8 mouse cellular contexts compared by ENCODE assay signal in the genomic region with DNA sequence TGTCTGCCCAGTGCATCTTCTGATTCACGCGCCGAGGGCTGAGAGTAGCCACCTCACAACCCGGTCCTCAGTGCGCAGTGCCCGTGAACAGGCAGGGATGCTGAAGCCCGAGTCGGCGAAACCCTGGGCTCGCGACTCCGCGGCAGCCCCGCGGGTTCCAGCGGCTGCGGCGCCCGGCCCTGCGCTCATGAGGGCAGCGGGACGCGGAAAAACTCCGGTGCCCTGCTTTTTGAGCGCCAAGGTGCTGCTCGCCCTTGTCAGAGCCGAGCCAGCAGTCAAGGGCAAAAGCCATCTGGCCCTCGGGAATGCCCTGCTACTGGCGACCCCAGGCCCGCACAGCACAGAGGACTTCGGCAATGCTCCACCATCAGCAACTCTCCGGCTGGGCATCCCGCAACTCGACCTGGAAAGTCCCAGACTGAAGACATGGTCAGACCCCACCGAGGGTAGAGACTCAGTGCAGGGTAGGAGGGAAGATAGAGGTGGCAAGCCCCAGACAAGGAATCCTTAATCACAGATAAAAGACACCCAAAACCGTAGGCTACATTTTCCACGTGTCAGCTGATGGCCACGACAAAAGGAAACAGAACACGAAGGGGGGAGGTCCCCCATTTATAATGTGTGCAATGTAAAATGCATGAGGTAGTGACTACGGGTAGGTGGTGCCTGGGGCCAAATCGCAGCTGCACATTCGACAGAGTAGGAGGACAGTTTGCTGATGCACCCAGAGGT.
DNase-seq lines count a peak whose midpoint lies in the region; ATAC-seq lines count a peak whose summit lies in the region.

No protein-coding gene starts in this region.

- H3K9ac ChIP-seq in forebrain, embryonic 14.5 days (ENCODE audit: low read length) = peak overlapping the region; percentile 68

- H3K4me3 ChIP-seq in forebrain, embryonic 14.5 days (ENCODE audit: low read depth, low read length) = peak overlapping the region; percentile 41

- under 1% methylated on average over 42 of the region's 42 CpGs for WGBS in forebrain, embryonic 14.5 days

- no peak overlapping the region for H3K27ac ChIP-seq in forebrain, embryonic 14.5 days (ENCODE audit: low read depth, low read length)

- DNase-seq in adrenal gland, adult (ENCODE audit: inconsistent age in 2 of 2, low spot score in 1 of 2) = peak; percentile 37 to 73
- DNase-seq in adrenal gland, postnatal 4 days (ENCODE audit: low spot score in 2 of 2) = no peak
- DNase-seq in adrenal gland, postnatal 14 days = peak; percentile 54
- peak; percentile 56 for DNase-seq in forebrain, embryonic 14.5 days (ENCODE audit: low spot score)
- peak; percentile 41 for DNase-seq in heart, postnatal 4 days
- peak; percentile 59 to 62 for DNase-seq in layer of hippocampus, postnatal 10 days (ENCODE audit: low spot score in 2 of 2)
- DNase-seq in lung, postnatal 14 days = peak; percentile 29
- peak; percentile 20 for DNase-seq in splenic B cell, adult 2 months (ENCODE audit: low read depth, low spot score)

- peaks cover 7% of the 10 kb centered on the region; the same call in 1 of the 2 replicates for H3K4me1 ChIP-seq in forebrain, embryonic 14.5 days (ENCODE audit: control insufficient read depth, insufficient read depth, low read length)

- H3K36me3 ChIP-seq in forebrain, embryonic 14.5 days (ENCODE audit: control insufficient read depth, insufficient read depth, low read length) = no peaks in the 10 kb centered on the region
- H3K36me3 ChIP-seq in splenic B cell, adult 2 months (ENCODE audit: control insufficient read depth, insufficient read depth, low read length, poor library complexity, severe bottlenecking) = no peaks in the 10 kb centered on the region

- peak; percentile 82 for ATAC-seq in forebrain, embryonic 14.5 days

- no peaks in the 10 kb centered on the region for H3K9me3 ChIP-seq in forebrain, embryonic 14.5 days (replicated peaks; ENCODE audit: control insufficient read depth, low read length)

- H3K4me2 ChIP-seq in forebrain, embryonic 14.5 days (ENCODE audit: low read length) = peak overlapping the region; percentile 86

- no peaks in the 10 kb centered on the region for H3K27me3 ChIP-seq in forebrain, embryonic 14.5 days (replicated peaks; ENCODE audit: control insufficient read depth, insufficient read depth, low read length)
- H3K27me3 ChIP-seq in splenic B cell, adult 2 months (ENCODE audit: control insufficient read depth, insufficient read depth, low read length, poor library complexity, severe bottlenecking) = no peaks in the 10 kb centered on the region

Comparison
In these comparisons a context has a peak if more than half of its experiments do, and no peak if none do; other contexts are left out.
1. DNase-seq: peak in adrenal gland, adult (2 of 2), adrenal gland, postnatal 14 days (single experiment), forebrain, embryonic 14.5 days (single experiment), heart, postnatal 4 days (single experiment), layer of hippocampus, postnatal 10 days (2 of 2), lung, postnatal 14 days (single experiment) and splenic B cell, adult 2 months (single experiment); none in adrenal gland, postnatal 4 days (0 of 2).